Mouse (Mus musculus) granulocyte monocyte progenitor cell, adult 5-6 weeks (primary cell): ENCODE results near the gene Sh3d19. TPM values are rescaled to one million over a fixed set of nuclear protein-coding genes. Genes with fewer than 3 reads are reported as not detected.

ENCODE experiments used
- ATAC-seq: replicated peaks from 2 replicates; pipeline ENCODE4 v1.8.0; 2016; ENCODE audit warnings: mild to moderate bottlenecking, moderate TSS enrichment, inconsistent platforms; ENCODE audit not compliant: poor library complexity, severe bottlenecking
- total RNA-seq, 2 experiments: library from RNA; stranded (forward) in 1 of 2; stranded (reverse) in 1 of 2; fragments of 200-712, 200-1000 nt in 1 of 2; fragments of >200 nt in 1 of 2; fragmentation: Nextera tagmentation in 1 of 2; gene quantifications; 2 replicates each; pipeline ENCODE4 v1.2.3; 2014 to 2017

The Sh3d19 gene
- total RNA-seq, 2 experiments from 2014 or later, result 4.2 to 10.6 TPM

DNA sequence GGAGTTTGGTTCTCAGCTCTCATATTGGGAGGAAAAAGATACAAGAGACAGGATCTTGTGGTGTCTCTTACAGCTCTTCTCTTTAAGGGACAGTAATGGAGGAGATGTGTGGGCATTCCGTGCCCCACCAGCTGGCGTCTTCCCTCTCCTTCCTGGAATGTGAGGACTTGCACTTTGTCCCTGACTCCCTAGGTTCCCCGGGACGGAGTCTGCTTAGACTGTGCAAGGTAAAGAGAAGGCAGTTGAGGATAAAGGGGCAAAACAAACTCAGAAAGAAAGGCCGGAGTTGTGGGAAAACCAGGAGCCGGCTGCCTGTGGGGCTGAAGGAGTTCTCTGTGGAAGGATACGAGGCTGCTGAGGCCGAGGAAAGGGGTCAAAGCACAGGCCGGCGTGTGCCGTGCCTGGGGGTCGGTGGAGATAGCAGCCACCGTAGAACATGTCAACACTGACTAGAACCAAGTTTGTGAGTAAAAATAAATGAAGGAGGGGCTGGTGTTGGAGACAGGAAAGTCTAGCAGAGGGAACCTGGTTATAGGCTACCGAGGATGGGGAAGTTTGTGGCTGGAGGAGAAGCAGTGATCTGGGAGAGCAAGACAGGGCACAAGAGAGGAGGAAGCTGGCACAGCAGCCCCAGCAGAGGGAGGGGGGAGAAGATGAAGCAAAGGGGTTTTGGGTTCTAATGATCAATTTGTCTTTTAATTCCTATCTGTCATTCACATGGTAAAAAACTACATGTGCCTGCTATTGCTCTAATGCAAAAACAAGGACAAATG, 105.8 kb downstream of the Sh3d19 start:
- peak; percentile 55 for ATAC-seq

DNA sequence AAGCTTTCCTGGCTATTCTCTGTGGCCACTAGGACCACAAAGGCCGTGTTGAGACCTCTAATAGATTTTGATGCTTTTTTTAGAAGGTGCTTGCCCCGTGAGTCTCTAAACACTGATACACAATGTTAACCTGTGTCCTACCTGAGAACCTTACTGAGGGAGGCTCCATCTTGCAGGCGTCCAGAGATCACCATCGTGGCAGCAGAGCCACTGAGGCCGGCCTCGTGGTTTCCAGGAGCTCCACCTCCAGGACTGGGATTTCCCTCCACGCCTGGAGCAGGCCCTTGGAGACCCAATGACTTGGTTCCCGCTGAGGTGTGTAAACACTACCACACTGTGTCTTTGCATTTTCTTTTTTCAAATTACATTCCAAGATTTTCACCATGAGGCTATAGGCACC, 112.1 kb downstream of the Sh3d19 start:
- no peak for ATAC-seq

DNA sequence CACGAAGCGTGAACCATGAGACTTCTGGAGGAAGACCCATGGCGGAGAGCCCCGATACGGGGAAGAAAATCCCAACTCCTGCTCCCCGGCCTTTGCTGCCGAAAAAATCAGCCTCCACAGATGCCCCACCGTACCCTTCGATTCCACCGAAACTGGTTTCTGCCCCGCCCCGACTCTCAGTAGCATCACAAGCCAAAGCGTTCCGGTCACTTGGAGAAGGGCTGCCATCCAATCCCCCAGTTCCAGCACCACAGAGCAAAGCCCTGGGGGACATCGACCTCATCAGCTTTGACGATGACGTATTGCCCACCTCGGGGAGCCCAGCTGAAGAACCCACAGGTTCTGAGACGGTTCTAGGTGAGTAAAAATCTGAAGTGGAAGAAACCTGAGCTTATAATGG, 114.1 kb downstream of the Sh3d19 start:
- ATAC-seq, result no peak

DNA sequence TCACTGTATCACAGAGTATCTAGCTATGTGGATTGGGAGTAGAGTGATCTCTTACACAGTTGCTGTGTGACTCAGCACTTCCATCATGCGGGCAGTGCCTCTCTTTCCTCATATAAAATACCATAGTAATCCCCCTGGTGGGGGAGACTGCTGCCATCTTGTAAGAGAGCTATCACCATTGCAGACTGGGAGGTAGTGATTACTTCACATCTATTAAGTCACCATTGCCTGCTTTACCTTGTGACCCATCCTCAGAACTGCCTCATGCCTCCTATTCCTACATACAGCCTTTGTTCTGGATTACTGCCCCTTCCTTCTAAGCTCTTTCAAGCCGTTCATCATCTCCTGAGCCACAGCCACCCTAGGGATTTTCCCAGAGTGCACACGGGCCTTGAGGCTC, 117.0 kb downstream of the Sh3d19 start:
- no peak for ATAC-seq

DNA sequence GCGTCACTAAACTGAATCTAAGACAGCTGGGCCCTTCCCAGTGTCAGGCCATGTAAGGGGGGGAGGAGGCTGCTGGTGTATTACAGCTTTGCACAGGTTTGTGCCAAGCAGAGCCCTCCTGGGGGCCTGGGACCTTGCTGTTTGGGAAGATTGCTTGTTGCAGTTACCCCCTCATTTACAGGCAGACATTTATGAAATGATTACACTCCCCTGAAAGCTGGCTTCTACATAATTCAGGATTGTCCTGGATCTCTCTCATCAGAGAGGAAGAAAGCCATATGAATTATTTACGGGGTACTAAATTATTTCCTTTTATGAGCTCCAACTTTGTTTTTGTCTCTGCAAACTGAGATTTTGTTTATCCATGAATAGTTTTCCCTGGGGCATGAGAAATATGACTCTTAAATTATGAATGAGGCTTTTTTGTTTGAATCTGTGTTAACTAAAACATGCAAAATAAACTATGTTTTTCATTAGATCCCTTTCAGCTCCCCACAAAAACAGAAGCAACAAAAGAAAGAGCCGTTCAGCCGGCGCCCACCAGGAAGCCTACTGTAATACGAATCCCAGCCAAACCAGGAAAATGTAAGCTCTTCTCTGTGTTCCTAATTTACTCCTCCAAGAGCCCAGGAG, 122.4 kb downstream of the Sh3d19 start:
- no peak for ATAC-seq

DNA sequence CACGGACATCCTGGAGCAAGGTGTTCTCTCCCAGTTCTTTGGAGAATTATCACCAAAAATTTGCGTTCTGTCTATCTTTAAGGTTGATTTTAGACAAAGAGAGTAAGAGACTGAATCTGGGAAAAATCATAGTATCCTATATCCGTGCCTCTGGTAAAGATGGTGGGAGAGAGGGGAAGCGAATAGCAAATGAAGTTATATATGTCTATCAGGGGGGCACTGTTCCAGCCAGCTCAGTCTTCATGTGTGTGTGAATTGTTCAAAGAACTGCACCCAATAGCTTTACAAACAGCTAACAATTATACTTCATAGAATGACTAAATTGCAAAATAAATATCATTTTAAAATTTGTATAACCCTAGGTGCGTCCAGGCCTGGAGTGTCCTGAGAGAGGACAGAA, 123.0 kb downstream of the Sh3d19 start:
- ATAC-seq, result no peak

DNA sequence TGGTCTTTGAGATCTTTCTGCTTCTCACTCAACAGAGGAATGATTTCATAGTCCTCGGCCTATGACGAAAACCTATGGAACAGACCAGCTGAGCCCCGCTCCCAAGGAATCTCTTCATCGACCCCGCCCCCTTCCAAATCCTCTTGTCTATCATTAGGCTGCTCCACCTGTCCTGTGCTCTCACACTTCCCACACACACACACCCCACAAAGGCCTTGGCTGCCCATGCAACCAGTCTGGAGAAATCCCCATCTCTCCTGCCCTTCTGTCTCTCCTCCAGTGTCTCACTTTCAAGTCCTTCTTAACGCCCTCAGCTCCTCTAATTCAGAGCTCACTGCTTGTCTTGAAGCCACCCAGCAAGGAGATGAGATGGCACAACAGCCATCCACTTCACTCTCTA, 131.0 kb downstream of the Sh3d19 start:
- ATAC-seq, result no peak

DNA sequence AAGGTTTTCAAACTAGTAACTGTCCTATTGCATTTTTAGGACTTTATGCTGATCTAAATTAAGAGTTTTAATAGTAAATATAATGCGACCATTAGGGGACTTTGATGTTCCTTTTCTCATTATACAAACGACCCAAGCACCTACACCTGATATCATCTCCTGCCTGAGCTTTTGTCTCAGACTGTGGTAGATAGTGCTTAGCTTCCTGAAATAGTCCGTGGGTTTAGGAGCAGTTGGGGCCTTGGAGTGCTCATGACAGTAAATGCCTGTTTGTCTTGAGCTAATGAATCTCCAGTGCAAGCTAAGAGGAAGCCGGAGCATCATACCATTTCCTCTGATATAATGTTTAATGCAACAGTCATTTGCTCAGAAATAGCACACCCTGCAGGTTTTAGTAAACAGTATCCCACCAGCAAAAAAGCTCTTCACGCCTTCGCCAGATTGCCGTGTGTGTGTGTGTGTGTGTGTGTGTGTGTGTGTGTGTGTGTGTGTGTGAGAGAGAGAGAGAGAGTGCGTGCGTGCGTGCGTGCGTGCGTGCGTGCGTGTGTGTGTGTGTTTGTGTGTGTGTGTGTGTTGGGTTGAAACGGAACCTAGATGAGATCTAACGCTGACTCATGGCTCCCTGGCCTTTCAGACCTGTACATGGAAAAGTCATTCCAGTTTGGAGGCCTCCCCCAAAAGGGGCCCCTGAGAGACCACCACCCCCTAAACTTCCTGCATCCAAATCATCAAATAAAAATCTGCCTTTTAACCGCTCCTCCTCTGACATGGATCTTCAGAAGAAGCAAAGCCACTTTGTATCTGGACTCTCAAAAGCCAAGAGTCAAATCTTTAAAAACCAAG, 132.8 kb downstream of the Sh3d19 start:
- peak; percentile 75 for ATAC-seq

DNA sequence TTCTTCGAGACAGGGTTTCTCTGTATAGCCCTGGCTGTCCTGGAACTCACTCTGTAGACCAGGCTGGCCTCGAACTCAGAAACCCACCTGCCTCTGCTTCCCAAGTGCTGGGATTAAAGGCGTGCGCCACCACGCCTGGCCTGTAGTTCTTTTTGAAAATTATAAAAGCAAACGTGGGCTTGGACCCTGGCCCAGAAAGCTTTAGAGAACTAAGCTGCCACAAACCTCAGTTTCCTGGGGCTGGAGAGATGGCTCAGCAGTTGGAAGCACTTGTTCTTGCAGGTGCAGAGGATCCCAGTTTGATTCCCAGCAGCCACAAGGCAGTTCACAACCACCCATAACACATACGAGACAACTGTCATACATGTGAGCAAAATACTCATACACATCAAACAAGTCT, 133.5 kb downstream of the Sh3d19 start:
- ATAC-seq, result 0 out of 2 replicates have a peak, but pooled peaks have one; percentile 26

DNA sequence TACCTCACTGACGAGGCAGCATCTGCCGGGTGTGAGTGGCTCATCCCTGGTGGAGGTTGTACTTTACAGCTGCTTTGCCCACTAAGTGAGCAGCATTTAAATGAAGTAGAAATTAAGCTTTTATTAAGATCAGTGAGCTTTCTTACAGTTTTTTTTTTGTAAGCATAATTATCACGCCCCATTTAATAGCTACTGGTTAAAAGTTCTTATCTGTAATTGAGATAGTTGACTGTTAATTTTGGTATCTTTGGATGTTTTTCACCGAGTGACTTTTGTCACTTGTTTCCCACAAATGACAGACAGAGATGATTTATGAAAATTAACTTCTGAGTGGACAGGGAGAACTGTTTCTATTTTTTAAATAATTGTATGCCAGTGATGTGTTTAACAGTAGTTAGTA, 134.0 kb downstream of the Sh3d19 start:
- ATAC-seq, result no peak

DNA sequence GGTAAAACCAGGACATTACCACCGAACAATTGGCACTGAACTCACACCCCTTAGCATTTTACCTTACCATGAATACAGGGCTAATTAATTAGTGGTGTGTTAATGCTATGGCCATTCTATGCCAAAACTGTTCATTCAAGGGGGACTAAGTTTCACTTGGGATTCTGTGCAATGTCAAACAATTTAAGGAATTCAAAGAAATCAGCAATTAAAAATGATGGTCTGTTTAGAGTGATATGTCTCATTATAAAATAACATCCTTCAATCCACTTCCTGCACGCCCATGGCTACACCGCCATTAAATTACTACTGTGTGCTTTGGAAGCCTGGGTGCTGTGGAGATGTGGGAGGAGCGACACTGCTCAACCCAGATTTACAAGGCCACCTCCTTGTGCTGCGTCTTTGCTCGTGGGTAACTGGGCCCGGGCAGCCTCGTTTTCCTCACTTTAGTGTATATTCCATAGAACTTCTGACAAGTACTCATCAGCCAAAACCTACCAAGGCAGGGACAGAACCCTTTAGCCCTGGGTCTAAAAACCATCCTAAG, 135.2 kb downstream of the Sh3d19 start:
- no peak for ATAC-seq

DNA sequence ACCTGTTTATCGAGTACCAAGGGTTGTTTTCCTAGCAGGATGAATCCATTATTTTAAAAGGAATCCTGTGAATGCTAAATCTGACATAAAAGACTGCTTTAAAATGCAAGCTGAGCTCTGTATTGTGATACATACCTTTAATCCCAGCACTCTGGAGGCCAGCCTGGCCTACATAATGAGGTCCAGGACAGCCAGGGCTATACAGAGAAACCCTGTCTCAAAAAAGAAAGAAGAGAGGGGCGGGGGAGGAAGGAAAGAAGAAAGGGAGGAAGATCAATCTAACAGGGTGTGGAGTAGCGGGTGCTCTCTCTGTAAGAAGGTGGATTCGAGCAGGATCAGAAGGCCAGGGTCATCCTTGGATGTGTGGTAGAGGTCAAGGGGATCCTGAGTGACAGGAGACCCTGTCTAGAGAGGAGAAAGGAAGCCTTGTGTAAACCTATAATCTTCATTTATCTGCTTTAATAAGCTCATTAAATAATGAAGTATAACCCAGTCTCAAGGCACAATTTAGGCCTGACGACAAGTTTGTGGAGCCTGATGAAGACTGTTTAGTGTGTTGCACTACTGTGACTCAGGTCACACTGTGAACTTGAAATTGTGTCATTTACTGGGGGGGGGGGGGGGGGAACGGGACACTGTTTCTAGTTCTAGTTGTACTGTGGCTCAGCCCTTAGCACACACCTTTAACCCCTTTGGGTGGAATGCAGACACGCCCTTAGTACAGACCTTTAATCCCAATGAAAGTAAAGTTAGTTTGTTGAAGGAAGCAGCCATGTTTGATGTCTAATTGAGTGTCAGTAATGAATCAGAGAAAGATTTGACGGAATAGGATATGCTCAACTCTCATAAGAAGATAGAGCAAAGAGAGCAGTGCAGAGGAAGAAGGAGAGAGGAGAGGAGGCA, 137.0 kb downstream of the Sh3d19 start:
- ATAC-seq, result no peak

DNA sequence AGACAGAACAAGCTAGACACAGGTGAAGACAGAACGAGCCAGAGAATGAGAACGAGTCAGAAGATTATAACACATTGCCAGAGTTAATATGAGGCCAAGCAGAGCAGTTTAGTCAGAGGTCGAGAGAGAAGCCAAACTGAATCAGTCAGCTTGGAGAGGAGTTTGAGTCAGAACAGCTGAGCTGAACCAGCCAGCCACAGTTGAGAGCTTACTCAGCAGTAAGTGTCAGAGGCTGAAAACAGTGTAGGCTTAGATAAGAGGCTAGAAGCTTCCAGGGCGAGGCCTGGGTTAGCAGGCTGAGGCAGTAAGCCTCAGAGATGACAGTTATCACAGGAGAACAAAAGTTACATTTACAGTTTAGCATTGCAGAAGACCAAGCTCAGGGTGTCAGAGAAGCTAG, 137.7 kb downstream of the Sh3d19 start:
- no peak for ATAC-seq

DNA sequence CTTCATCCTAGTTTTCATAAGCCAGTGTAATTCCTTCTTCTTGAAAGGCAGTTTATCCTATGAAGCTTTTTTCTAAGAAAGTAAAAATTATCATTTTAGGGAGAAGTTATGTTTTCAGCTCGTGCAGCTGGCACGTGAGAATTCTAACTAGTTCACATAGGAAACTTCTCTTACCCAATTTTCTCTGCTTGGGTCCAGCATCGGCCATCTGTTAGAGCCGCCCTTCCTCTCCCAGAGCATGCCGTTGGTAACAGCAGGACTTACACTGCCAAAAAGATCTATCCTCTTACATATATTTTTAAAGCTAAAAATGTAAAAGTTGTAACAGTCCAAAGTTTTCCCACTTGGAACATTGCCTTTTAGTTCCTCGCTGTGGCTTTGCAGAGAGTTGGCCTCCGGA, 138.2 kb downstream of the Sh3d19 start:
- no peak for ATAC-seq

DNA sequence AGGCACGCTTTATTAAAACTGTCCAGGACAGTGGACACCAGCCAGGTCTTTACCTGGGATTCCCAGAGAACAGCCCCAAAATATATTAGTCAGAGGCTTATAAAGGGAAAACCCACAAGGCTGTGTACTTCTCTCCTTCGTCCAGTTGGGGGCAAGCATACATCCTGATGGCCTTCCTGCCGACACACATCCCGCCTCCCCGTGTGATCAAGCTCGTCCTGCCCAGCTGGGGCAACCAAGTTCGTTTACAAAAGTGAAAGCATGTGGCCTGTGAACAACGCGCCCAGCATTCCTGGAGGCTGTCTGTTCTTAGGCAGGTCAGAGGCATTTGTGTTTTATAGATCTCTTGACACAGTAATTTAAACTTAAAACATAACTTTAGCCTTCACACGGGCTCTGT, 139.2 kb downstream of the Sh3d19 start:
- ATAC-seq, result peak; percentile 99

DNA sequence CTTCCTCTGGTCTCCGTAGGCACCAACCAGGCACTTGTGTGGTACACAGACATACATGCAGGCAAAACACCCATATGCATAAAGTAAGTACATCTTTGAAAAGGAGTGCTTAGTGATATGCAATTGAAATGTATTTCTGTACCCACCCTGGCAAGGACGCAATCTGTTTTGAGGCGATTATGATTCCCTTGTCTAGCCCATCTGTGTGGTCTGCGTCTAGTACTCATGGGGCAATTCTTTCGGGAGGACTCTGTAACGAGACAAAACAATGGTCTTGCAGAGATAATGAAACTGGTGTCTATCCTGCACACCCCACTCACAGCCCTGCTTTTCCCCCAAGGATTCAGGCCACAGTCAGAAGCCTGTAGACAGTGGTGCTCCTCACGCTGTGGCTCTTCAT, 141.9 kb downstream of the Sh3d19 start:
- ATAC-seq, result no peak

DNA sequence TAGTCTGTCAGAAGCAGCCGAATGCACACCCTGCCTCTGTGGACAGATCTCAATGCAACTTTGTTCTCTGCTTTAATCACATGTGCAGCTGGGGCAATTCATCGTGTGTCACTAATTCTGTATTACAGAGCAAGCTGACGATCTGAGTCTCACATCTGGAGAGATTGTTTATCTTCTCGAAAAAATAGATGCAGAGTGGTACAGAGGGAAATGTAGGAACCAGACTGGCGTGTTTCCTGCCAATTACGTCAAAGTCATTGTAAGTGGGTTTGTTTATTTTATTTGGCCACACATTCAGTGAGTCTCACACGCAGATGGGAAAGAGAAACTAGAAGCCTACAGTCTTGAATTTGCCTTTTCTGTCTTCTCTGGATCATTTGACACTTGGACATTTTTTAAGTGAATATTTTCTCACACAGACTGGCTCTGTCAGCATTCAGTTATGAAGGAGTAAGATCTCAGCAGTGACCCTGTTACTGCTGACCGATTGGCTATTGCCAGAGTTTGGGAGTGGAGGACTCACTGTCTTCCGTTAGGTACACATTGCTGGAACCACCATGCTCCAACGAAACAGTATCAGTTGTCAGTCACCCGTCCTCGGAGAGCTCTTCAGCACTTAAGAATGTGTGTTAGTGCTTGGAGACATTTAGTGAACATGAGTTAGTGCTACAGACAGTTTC, 143.9 kb downstream of the Sh3d19 start:
- ATAC-seq, result no peak

DNA sequence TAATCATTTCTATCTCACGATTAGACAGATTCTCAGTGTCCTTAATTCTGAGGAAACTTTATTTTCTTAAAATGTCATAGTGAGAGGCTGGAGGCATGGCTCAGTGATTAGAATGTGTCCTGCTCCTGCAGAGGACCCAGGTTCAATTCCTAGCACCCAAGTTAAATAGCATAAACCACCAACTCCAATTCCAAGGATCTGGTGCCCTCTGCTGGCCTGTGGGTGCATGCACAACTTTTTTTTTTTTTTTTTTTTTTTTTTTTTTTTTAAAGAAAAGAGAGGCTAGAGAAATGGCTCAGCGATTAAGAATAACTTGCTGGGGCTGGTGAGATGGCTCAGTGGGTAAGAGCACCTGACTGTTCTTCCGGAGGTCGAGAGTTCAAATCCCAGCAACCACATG, 146.0 kb downstream of the Sh3d19 start:
- ATAC-seq, result no peak

DNA sequence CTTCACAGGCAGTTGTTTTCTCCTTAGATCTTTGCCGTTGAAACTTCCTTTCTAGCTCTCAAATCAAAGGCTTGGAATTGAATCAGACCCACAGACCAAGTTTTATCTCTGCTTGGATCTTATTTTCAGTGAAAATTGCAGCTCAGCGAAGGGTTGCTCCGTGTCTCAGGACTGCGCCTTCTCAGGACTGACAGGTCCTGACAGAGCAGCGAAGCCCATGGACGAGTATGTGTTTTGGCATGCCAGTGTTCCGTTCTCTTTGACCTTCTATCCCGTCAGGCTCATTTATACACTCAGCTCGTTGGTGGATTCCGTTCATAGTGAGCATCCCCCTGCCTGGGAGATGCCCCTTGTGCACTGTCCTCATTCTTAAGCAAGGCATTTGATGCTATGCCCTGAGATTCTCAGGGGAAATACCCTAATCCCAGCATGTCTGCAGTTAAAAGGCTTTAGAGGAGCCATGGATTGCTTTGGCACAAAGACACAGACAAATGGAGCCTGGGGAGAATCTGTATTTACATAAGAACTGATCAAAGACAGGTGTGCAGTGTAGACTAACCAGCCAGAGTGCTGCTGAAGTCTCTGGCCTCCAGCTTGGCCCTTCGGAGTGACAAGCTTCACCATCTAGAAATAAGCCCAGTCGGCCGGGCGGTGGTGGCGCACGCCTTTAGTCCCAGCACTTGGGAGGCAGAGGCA, 148.5 kb downstream of the Sh3d19 start:
- no peak for ATAC-seq
